Mouse (Mus musculus) midbrain, embryonic 16.5 days (tissue): ENCODE results near the gene Clec4g. TPM values are rescaled to one million over a fixed set of nuclear protein-coding genes. Genes with fewer than 3 reads are reported as not detected.

Experiments used
- ATAC-seq: fragments of 200-750 bp; cut with Nextera tagmentation; 2 replicates; pipeline ENCODE4 v1.8.0; 2017; ENCODE audit warnings: moderate TSS enrichment
- H3K27ac ChIP-seq: fragments of 300-500 bp; sonication (generic); 2 replicates; pipeline ENCODE4 v1.5.1; 2014; ENCODE audit warnings: mild to moderate bottlenecking, low read length, mixed read lengths
- H3K27me3 ChIP-seq: fragments of 300-500 bp; sonication (generic); 2 replicates; pipeline ENCODE4 v1.6.1; 2014; ENCODE audit warnings: low read depth, low read length, mixed read lengths; ENCODE audit not compliant: control insufficient read depth, insufficient read depth
- H3K36me3 ChIP-seq: fragments of 300-500 bp; sonication (generic); 2 replicates; pipeline ENCODE4 v1.6.1; 2014; ENCODE audit warnings: mild to moderate bottlenecking, low read length, moderate library complexity, mixed read lengths; ENCODE audit not compliant: control insufficient read depth, insufficient read depth
- H3K4me1 ChIP-seq: fragments of 300-500 bp; sonication (generic); 2 replicates; pipeline ENCODE4 v1.6.1; 2014; ENCODE audit warnings: mild to moderate bottlenecking, low read length, mixed read lengths; ENCODE audit not compliant: control insufficient read depth, insufficient read depth
- H3K4me2 ChIP-seq: fragments of 300-500 bp; sonication (generic); 2 replicates; pipeline ENCODE4 v1.6.1; 2014; ENCODE audit warnings: mild to moderate bottlenecking, low read length, mixed read lengths
- H3K4me3 ChIP-seq: fragments of 300-500 bp; sonication (generic); 2 replicates; pipeline ENCODE4 v1.5.1; 2014; ENCODE audit warnings: low read depth, mild to moderate bottlenecking, low read length, moderate library complexity, mixed read lengths
- H3K9ac ChIP-seq: fragments of 300-500 bp; sonication (generic); 2 replicates; pipeline ENCODE4 v1.6.1; 2014; ENCODE audit warnings: low read depth, low read length, mixed read lengths
- H3K9me3 ChIP-seq: fragments of 300-500 bp; sonication (generic); replicated peaks from 2 replicates; pipeline ENCODE4 v1.6.1; 2014; ENCODE audit warnings: mild to moderate bottlenecking, low read length, mixed read lengths; ENCODE audit not compliant: control insufficient read depth, poor library complexity, severe bottlenecking
- WGBS: fragments of 180-500 bp; shearing (Covaris S2); extraction: QIAGEN DNeasy Blood & Tissue Kit; methylation state at CpG from one replicate; pipeline ENCODE4 v1.1.7; 2014; 5-methylcytosine and 5-hydroxymethylcytosine counted together
- polyA plus RNA-seq: library from polyadenylated mRNA; unstranded; fragments of >200 nt; fragmentation: Nextera tagmentation; extraction: Ambion mirVana; gene quantifications from 2 replicates; pipeline ENCODE4 v1.2.1, GENCODE M21; 2015

Gene Clec4g
- polyA plus RNA-seq, 1 experiment from 2014 or later = not detected

DNA sequence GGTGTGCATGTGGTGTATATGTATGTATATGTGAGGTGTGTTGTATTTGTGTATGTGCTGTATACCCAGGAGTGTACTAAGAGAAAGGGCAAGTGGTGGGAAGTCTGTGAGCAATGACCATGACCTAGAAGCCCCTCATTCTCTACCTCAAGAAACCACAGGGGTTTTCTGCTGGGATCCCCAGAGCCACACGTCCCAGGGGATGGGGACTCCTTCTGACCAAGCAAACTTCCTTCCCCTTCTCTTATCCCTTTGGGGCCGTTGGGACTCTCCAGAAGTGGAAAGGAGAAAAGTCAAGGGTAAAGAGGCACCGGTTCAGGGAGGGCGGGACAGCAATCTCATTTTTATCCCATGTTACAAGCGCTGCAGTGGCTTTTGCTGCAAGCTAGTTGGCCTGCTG lies 35.0 kb downstream of the Clec4g start:
- 69% methylated on average over 5 of the region's 5 CpGs for WGBS
- ATAC-seq = no peak

DNA sequence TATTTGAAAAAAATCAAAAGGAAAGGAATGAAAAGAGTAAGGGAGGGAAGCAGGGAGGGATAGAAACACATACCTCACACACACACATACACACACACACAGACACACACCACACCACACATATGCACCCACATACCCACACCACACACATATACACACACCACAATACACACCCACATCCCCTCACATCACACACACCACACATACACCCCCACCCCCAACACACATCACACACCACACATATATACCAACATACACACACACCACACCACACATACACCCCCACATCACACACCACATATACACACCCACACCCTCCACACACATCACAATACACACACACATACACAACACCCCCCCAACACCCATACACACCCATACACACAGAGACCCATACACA lies 35.9 kb downstream of the Clec4g start:
- ATAC-seq = peak; percentile 54

More for the DNA sequence above, 35.0 kb downstream of the Clec4g start:
- Histone ChIP-seq H3K4me3 (no peak overlapping the region), H3K9me3 (no peaks in the 10 kb centered on the region), H3K4me2 (no peak overlapping the region), H3K27me3 (no peaks in the 10 kb centered on the region), H3K9ac (no peak overlapping the region), H3K27ac (no peak overlapping the region), H3K4me1 (no peaks in the 10 kb centered on the region), H3K36me3 (peaks cover 5% of the 10 kb centered on the region; the same call in 1 of the 2 replicates)

DNA sequence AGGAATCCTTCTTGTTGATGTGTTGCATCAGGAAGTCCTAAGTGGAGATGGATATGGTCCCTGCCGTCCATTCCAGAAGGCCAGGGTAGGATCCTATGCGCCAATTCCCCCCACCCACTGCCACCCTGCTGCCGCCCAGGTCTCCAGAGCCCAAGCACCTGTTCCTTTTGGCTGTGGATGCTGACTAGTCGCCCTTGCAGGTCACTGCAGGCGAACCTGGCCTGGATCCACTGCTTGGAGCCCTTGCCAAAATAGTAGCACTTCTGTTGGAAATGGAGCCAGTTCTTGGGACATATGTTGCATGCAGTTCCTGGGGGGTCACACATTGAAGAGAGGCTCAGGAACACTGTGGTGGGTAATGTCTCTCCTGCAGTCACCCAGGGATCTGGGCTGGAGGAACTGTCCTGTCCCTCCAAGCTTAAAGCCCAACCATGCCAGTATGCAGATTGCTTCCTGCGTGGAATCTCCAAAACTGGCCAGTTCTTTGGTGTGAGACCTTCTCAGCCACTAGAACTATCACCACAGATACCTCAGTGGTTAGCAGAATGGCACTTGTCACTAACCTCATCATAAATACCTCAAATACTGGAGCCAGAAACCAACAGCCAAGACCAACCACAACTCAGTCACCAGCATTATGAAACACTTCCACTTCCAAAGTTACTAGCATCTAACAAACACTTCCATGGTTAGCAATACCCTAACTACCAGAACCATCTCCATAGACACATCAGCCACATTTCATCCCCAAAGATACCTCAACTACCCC lies 36.9 kb downstream of the Clec4g start:
- H3K4me3 ChIP-seq = no peak overlapping the region
- no peak overlapping the region for H3K27ac ChIP-seq
- H3K27me3 ChIP-seq = no peaks in the 10 kb centered on the region
- H3K36me3 ChIP-seq = peaks cover 22% of the 10 kb centered on the region
- no peak for ATAC-seq
- H3K4me1 ChIP-seq = no peaks in the 10 kb centered on the region
- H3K9me3 ChIP-seq = no peaks in the 10 kb centered on the region
- H3K4me2 ChIP-seq = no peak overlapping the region
- no peak overlapping the region for H3K9ac ChIP-seq
- WGBS = 78% methylated on average over 6 of the region's 6 CpGs

More for the DNA sequence above, 35.9 kb downstream of the Clec4g start:
- H3K4me2 ChIP-seq = no peak overlapping the region
- no peak overlapping the region for H3K27ac ChIP-seq
- no peaks in the 10 kb centered on the region for H3K27me3 ChIP-seq
- H3K4me1 ChIP-seq = no peaks in the 10 kb centered on the region
- no peaks in the 10 kb centered on the region for H3K9me3 ChIP-seq
- H3K9ac ChIP-seq = no peak overlapping the region
- H3K4me3 ChIP-seq = no peak overlapping the region
- H3K36me3 ChIP-seq = peaks cover 14% of the 10 kb centered on the region

DNA sequence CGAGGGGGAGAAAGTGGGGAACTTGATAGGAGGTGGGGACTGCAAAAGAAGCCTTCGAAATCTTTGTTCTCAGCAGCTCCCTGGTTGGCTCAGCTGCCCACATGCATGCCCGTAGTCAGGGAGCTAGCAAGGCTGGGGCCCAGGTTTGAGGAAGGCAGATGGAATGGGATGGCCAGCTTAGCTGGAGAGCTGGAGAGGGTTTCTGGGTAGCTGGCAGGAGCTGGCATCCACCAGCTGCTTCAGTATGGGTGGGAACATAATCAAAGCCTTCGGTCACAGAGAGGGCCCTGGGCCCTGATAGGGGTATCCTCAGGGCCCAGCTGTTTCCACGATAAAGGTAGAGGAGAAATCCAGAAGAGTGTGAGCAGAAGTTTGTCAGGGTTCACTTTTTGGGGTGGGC lies 38.0 kb downstream of the Clec4g start:
- H3K36me3 ChIP-seq = peaks cover 22% of the 10 kb centered on the region
- H3K4me2 ChIP-seq = no peak overlapping the region
- H3K4me1 ChIP-seq = peaks cover 11% of the 10 kb centered on the region
- no peaks in the 10 kb centered on the region for H3K27me3 ChIP-seq
- WGBS = 91% methylated on average over 5 of the region's 5 CpGs
- H3K9ac ChIP-seq = no peak overlapping the region
- ATAC-seq = no peak
- no peak overlapping the region for H3K4me3 ChIP-seq
- no peaks in the 10 kb centered on the region for H3K9me3 ChIP-seq
- no peak overlapping the region for H3K27ac ChIP-seq

DNA sequence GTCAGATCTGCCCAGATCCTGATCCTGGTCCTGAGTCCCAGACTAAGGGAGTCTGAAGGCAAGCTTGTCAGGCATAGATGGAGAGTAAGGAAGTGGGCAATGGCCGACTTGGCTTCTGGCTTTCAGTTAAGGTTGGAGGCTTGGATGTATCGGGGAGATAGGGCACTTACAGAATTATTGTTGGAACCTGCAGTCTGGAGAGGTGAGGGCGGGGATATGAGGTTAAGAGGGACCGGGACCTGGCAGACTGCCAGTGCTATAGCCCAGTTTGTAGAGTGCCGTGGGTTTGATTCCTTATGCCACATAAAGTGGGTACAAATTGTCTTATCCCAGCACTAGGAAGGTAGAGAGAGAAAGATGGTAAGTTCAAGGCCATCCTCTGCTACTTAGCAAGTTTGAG lies 40.8 kb downstream of the Clec4g start:
- Histone ChIP-seq H3K4me2 (no peak overlapping the region), H3K9ac (no peak overlapping the region), H3K9me3 (no peaks in the 10 kb centered on the region), H3K4me3 (no peak overlapping the region), H3K27me3 (no peaks in the 10 kb centered on the region), H3K4me1 (peaks cover 18% of the 10 kb centered on the region), H3K36me3 (peaks cover 22% of the 10 kb centered on the region), H3K27ac (no peak overlapping the region)
- no peak for ATAC-seq
- 96% methylated on average over 5 of the region's 5 CpGs for WGBS

DNA sequence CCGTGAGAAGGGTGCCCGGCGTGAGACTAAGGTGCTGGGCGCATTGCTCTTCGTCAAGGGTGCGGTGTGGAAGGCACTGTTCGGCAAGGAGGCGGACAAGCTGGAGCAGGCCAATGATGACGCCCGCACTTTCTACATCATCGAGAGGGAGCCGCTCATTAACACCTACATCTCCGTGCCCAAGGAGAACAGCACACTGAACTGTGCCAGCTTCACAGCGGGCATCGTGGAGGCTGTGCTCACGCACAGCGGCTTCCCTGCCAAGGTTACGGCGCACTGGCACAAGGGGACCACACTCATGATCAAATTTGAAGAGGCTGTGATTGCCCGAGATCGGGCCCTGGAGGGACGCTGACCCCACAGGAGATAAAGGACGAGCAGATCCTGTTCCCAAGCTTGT lies 41.2 kb downstream of the Clec4g start:
- ATAC-seq = no peak
- Histone ChIP-seq H3K4me1 (peaks cover 18% of the 10 kb centered on the region), H3K9ac (no peak overlapping the region), H3K4me3 (no peak overlapping the region), H3K4me2 (no peak overlapping the region), H3K9me3 (no peaks in the 10 kb centered on the region), H3K27me3 (no peaks in the 10 kb centered on the region), H3K27ac (no peak overlapping the region), H3K36me3 (peaks cover 22% of the 10 kb centered on the region)
- WGBS = 97% methylated on average over 23 of the region's 23 CpGs

DNA sequence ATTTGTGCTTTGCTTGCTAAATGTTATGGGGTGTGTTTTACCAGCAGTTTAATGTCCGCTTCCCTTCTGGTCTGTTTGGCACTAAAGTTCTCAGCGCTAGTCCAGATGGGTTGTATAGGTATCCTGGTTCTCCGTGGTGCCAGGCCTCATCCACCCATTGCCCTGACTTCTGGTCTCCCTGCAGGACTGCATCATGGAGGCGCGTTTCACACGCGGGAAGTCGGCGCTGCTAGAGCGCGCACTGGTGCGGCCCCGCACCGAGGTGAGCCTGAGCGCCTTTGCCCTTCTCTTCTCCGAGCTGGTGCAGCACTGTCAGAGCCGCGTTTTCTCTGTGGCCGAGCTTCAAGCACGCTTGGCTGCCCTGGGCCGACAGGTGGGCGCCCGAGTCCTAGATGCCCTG lies 41.6 kb downstream of the Clec4g start:
- Histone ChIP-seq H3K9me3 (no peaks in the 10 kb centered on the region), H3K27ac (no peak overlapping the region), H3K27me3 (no peaks in the 10 kb centered on the region), H3K4me1 (peaks cover 18% of the 10 kb centered on the region), H3K9ac (no peak overlapping the region), H3K4me2 (no peak overlapping the region), H3K4me3 (no peak overlapping the region), H3K36me3 (peaks cover 22% of the 10 kb centered on the region)
- 96% methylated on average over 20 of the region's 23 CpGs for WGBS
- no peak for ATAC-seq

DNA sequence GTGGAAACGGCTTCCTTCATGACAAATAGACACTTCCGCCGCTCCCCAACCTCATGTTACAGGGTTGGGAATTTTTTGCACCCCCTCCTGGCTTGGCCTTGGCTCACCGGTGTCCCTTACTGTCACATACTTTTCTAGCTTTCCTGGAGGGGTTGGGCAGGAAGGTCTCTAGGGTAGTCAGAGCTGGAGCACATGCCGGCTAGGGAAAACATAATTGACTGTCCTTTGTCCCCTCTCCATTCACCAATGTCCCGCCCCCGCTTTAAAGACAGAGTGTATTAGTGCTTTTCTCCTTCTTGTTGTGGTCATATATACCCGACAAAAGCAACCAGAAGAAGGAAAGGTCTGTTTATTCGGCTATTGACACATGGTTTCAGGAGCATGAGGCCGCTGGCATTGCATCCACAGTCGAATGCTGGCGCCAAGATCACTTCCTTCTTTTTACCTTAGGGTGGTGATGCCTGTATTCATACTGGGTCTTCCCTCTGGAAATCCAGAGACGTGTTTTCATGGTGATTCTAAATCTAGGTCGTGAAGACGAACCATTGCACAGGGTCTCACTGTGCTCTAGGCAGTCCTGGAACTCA lies 43.4 kb downstream of the Clec4g start:
- Histone ChIP-seq H3K4me2 (peak overlapping the region; percentile 96), H3K9ac (peak overlapping the region; percentile 93), H3K27me3 (no peaks in the 10 kb centered on the region), H3K36me3 (peaks cover 19% of the 10 kb centered on the region), H3K4me3 (peak overlapping the region; percentile 93), H3K27ac (peak overlapping the region; percentile 85), H3K9me3 (no peaks in the 10 kb centered on the region), H3K4me1 (peaks cover 20% of the 10 kb centered on the region)
- ATAC-seq = peak; percentile 1; the same call in 1 of the 2 replicates
- 6% methylated on average over 15 of the region's 15 CpGs for WGBS
